Mouse (Mus musculus) kidney, postnatal 36 days (tissue): ENCODE results near the gene Padi6.
A peak's percentile ranks its signal among the peaks of the same experiment; 100 is the strongest.

Source experiments
- DNase-seq, 2 experiments: peaks; one replicate each; pipeline ENCODE4 v3.0.0; 2021 to 2022; ENCODE audit warnings: mixed read lengths in 2 of 2

Gene Padi6

DNA sequence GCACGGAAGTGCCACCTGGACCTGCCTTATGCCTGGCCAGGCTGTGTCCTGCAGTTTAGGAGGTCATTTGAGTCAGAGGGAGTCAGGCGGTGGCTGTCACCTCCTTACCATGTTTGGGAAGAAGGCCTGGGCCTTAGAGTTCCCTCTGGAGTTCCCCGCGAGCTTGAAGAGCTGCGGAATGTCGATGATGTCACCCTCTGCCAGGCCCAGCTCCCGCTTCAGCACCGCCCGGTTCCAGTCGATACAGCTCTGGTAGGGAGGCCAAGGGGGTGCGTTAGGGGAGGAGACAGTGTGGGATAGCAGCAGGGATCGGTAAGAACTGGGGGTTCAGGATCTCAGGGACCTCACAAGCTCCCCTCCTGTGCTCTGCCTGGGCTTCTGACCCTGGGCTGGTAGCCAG is 5.5 kb upstream of the Padi6 start:
- no peak for DNase-seq

GRCm38 (mm10) chr4:140744654-140745053 is 2.2 kb upstream of the Padi6 start:
- peak; percentile 12 to 63 for DNase-seq

- DNase-seq: no peak
Measured at GRCm38 (mm10) chr4:140743086-140743485, 643 bp upstream of the Padi6 start.

DNA sequence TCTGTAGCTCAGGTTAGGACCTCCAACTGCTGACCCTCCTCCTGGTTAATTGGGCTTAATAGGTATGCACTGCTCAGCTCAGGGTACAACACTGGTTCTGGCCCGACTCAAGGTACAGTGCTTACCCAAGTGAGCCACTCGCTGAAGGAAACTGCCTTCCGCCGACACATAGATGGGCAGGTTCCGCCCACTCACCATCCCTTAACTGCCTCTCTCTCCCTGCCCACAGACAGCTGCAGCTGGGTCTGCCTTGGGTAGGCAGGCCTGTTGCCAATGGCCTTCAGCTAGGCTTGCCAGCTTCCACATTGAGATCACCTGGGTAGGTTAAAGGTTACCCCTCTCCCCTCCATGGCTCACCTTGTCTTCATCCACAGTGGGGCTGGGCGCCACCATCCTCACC is 1.0 kb downstream of the Padi6 start:
- DNase-seq: no peak

- DNase-seq: no peak
Measured at GRCm38 (mm10) chr4:140740655-140741054, 1.8 kb downstream of the Padi6 start.

GRCm38 (mm10) chr4:140732871-140733270 is 9.6 kb downstream of the Padi6 start:
- no peak for DNase-seq

- no peak for DNase-seq
Measured at GRCm38 (mm10) chr4:140731654-140732053, 10.8 kb downstream of the Padi6 start.

- DNase-seq: no peak
Measured at GRCm38 (mm10) chr4:140726907-140727306, 15.5 kb downstream of the Padi6 start.

DNA sequence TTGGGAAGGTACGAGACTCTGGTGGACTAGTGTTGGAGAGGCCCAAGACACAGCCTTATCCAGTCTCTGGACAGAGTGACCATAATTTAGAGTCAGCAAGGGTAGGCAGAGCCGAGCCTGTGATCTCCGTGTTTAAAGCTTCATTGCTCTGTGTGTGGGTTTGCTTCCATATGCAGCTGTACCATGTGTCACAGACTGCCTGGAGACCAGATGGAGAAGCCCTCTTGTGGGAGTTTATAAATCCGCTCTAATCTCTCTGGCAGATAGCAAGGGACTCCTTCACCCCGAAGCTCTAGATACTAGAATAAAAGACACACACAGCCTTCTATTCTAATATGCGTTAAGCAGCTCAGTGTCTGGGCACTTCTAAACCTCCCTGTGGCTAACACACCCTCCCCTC is 17.7 kb downstream of the Padi6 start:
- no peak for DNase-seq

DNA sequence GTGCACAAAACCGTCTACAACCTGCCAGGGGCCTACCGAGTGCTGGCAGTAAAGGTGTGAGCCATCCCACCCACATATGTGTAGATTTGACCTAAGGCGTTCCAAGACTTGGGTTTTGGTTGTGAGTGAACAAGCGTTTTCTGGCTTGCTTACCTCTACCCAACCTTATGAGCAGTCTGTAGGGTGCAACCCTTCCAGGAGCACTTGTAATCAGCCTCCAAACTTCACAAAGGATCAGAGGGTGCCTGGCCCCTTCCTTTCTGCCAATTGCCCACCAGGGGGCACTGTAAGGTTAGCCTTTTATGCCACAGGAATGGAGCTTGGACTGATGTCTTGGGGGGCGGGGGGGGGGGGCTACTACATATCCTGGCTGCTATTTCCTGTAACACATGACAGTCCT is 18.6 kb downstream of the Padi6 start:
- DNase-seq: peak in 1 of 2 experiments; percentile 58

- DNase-seq: no peak
Measured at GRCm38 (mm10) chr4:140723192-140723591, 19.3 kb downstream of the Padi6 start.

- DNase-seq: no peak
Measured at GRCm38 (mm10) chr4:140722710-140723109, 19.7 kb downstream of the Padi6 start.

DNA sequence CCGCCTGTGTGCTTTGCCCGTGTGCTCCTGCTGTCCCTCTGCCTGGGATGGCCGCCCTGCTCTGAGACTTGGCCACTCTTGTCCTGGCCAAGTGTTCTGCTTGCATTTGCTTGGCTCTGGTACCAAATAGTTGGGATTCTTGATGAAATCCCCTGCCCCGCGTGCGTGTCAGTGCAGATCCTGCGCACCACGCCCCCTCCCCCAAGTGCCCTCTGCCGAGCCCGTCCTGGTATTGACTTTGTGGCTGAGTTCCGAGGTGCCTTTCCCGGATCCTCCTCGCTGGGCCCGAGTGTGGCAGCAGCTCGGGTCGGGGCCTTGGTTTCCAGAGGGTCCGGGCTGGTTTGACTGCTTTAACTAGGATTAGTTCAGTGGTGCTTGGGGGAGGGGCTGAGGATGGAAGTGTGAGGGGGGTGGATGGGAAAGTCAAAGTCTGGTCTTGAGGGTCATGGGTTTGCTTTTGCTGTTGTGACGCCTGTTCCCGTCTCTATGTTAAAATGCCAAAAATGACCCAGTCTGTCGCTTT is 20.4 kb downstream of the Padi6 start:
- no peak for DNase-seq

GRCm38 (mm10) chr4:140720091-140720490 is 22.4 kb downstream of the Padi6 start:
- DNase-seq: no peak

DNA sequence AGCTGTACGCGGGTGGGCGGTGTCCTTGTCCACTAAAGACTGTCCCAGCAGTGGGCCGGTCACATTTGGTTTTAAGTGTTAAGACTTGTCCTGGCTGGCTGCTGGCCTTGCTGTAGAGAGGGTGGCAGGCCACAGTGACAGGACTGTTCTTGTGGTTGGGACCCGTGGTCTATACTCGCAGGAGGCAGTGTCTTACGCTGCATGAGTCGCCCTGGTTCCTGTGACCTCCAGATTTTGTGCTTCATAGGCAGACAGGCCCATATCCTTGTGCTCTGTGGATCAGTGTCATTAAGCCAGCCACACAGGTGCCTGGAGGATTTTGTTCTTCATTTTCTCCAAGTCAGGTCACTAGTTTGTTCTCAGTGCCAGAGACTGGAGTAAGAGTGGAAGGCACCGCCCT is 24.0 kb downstream of the Padi6 start:
- DNase-seq: no peak

DNA sequence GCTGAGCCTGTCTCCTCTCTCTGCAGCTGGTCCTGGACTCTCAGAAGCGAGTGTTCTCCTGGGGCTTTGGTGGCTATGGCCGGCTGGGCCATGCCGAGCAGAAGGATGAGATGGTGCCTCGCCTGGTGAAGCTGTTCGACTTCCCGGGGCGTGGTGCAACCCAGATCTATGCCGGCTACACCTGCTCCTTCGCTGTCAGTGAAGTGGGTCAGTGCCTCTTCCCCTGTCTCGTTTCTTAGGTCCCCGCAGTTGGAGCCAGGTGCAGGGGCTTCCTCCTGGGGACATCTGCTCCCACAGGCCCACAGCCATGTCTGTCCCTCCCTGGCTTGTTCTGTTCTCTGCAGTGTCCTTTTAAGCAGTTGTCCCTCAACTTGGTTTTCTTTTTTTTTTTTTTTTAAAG is 25.4 kb downstream of the Padi6 start:
- no peak for DNase-seq

- DNase-seq: no peak
Measured at GRCm38 (mm10) chr4:140714586-140714985, 27.9 kb downstream of the Padi6 start.

DNA sequence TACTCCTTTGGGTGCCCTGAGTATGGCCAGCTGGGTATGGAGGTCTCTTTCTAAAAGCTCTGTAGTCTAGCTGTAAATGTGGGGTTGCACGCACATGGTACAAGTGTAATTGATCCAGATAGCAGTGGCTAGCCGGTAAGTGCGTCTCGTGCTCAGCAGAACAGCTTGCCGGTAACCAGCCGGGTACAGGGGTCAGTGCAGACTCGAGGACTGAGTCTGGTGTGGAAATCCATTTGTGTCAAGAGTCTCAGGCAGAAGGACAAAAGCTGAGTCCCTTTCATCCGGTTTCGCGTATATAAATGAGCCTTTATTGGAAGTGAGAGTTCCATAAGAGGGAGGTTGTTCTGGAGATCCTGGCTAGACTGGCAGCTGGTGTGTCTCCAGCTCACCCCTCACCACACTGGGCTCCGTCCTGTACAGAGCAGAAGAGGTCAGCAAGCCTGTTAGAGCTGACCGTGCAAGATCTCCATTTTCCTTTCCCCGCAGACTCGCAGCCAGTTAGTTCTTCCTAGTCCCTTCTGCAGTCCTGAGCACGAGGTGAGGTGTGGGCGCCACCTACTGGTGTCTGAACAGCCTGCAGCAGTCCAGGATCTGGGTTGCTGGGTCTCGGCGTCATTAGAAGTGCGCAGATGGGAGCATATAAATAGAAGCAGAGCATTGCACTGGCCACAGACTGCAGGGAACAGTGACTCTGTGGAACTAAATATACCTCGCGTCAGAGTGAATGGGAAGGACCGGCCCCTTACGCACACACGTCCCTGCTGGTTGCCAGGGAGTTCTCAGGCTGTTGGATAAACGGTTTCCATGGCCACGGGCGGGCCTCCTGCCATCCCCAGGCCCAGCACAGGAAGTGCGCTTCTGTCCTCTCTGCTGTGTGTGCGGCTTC is 28.7 kb downstream of the Padi6 start:
- peak; percentile 88 to 95 for DNase-seq

DNA sequence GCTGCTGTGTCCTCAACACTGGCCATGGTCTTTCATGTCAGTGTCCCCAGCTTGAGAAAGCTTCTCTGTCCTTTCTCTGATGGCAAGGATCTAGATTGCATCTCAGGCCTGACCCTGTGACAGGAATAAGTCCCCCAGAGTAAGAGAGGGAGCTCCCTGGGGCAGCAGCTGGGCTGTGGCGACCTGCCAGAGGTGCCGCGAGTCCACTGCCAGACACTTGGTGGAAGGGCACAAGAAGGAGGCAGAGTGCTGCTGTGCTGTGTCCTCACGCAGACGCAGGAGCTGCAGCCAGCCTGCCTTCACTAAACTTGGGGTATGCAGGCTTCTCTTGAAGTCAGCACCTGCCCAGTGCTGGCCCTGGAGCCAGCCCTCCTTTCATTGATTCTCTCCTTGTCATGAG is 31.1 kb downstream of the Padi6 start:
- DNase-seq: no peak

GRCm38 (mm10) chr4:140710781-140711180 is 31.7 kb downstream of the Padi6 start:
- no peak for DNase-seq

- DNase-seq: no peak
Measured at GRCm38 (mm10) chr4:140709617-140710016, 32.8 kb downstream of the Padi6 start.

DNA sequence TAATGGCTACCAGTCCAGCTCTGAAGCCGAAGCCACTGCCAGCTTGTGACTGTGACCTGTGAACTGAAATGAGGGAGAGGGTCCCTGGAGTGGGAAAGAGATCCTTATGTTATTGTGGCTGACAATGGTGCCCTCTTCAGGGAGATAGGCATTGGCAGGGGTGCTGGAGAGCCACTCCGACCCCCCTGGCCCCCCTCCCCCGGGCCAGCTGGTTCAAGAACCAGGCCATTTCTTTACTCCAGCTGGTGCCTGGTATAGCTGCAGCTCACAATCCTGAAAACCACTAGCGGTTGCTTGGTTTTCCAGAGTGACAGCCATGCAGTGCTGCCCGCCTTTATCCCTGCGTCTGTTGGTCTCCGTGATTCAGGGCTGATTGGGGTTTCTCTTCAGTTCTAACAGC is 33.3 kb downstream of the Padi6 start:
- DNase-seq: no peak

- DNase-seq: no peak
Measured at GRCm38 (mm10) chr4:140708297-140708927, 34.0 kb downstream of the Padi6 start.

DNA sequence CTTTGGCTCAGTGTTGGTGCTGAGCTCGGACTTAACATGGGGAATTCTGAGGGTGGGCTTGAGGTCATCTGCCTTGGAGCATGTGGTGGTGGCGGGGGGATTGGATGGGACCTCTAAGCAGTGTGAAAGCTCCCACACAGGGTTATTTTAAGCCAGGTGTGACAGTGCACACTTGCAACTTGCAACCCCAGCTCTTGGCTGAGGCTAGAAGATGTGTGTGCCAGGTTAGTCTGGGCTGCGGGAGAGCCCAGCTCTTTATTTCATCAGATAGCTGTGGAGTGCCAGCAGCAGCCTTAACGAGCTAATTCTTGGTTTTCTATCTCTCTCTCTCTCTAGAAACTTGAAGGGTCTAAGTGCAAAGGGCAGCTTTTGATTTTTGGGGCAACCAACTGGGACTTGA is 34.8 kb downstream of the Padi6 start:
- DNase-seq: no peak
